Mouse (Mus musculus) duodenum, adult 2 months (tissue): Measurements from ENCODE around the gene Rnf213. TPM values are rescaled to one million over a fixed set of nuclear protein-coding genes. Genes with fewer than 3 reads are reported as not detected.

Experiments
- polyA plus RNA-seq: library from polyadenylated mRNA; depleted of rRNA; stranded (reverse); fragments of >200 nt; gene quantifications from 2 replicates; pipeline ENCODE4 v1.2.3, GENCODE M21; 2012; ENCODE audit warnings: low replicate concordance; rRNA removed

Gene Rnf213
- polyA plus RNA-seq: 7.4 and 9.7 TPM in 2 replicates

GRCm38 (mm10) chr11:119392800-119393482 lies at the start of gene Rnf213:
Gene Rnf213, plus strand, starts transcription at chr11:119393100.

GRCm38 (mm10) chr11:119355443-119356385 lies 37.2 kb upstream of the Rnf213 start, which contains the start of the genes Sgsh and Slc26a11:
Gene Sgsh, minus strand, starts transcription at chr11:119355536.
Gene Slc26a11, plus strand, starts transcription at chr11:119355557.

GRCm38 (mm10) chr11:119490861-119491689 lies 98.2 kb downstream of the Rnf213 start, which contains the start of gene Endov:
Gene Endov, plus strand, starts transcription at chr11:119491347.

Other genes starting within 250 kb of the Rnf213 start
- gene Tbc1d16, start 164.6 kb upstream of the Rnf213 start, polyA plus RNA-seq: 2.4 and 5.3 TPM in 2 replicates
- 0.28 TPM in 1 of 2 replicates, not detected in the other for gene Ccdc40, start 164.5 kb upstream of the Rnf213 start, polyA plus RNA-seq
- 44.2 and 89.5 TPM in 2 replicates for gene Gaa, start 125.2 kb upstream of the Rnf213 start, polyA plus RNA-seq
- 33.8 and 34.3 TPM in 2 replicates for gene Eif4a3, start 93.0 kb upstream of the Rnf213 start, polyA plus RNA-seq
- 3.8 and 5.5 TPM in 2 replicates for gene Card14, start 85.3 kb upstream of the Rnf213 start, polyA plus RNA-seq
- 13.0 and 22.7 TPM in 2 replicates for gene Sgsh, start 37.6 kb upstream of the Rnf213 start, polyA plus RNA-seq
- 9.8 and 13.4 TPM in 2 replicates for gene Slc26a11, start 37.5 kb upstream of the Rnf213 start, polyA plus RNA-seq
- 15.3 and 19.9 TPM in 2 replicates for gene Endov, start 98.2 kb downstream of the Rnf213 start, polyA plus RNA-seq
- gene Nptx1, start 154.7 kb downstream of the Rnf213 start, polyA plus RNA-seq: 0.96 and 1.7 TPM in 2 replicates
- 20.5 and 24.1 TPM in 2 replicates for gene Rptor, start 209.8 kb downstream of the Rnf213 start, polyA plus RNA-seq